Mouse (Mus musculus): ENCODE results near the gene Yeats2.
A peak's percentile ranks its signal among the peaks of the same experiment; 100 is the strongest.

Gene Yeats2

DNA sequence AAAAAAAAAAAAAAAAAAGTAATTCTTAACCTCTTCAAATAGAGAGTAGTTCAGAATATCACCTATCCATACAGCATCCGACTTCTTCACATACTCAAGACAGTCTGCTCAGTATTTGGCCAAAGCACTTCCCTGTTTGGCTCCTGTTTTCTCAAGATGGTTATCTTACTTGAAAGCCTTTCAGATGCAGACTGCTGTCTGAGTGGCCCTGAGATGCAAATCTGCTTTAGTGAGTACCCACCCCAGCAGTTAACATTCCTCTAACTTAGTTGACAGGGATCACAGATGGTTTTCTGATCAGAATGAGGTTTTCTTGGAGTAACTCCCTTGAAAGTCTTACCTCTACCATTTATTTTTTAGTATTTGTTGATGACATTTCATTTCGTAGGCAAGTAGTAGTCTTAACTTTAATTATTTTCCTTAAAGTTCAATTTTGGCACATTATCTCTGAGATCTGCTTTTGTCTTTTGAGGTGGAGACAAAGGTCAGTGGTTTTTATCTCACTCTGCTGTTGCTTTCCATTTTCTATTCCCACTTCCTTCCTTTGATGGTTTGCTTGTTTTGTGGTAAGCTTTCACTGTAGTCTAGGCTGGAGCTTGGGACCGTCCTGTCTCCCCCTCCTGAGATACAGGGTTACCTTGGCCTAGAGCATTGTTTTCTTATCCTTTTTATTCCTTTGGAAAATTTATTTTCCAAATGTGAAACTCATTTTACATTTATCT, 50.5 kb downstream of the Yeats2 start:
- DNase-seq (ENCODE audit: low spot score) = no peak

DNA sequence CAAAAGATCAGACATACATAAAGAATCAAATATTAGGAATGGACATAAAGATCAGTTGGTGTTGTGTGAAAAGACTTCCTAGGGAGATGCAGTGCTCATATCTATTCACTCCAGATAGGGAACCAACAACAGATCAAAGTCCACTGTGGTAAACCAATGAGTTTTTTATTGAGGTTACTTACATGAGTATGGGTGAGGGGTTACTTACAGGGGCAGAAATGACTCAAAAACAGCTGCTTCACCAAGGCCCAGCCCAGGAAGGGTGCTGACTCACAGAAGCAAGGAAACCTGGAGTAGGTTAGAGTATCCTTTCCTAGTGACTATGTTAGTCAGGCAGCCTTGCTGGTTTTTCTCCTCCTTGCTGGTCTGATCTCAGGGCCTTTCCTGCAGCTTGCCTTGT, 51.2 kb downstream of the Yeats2 start:
- DNase-seq (ENCODE audit: low spot score) = no peak

DNA sequence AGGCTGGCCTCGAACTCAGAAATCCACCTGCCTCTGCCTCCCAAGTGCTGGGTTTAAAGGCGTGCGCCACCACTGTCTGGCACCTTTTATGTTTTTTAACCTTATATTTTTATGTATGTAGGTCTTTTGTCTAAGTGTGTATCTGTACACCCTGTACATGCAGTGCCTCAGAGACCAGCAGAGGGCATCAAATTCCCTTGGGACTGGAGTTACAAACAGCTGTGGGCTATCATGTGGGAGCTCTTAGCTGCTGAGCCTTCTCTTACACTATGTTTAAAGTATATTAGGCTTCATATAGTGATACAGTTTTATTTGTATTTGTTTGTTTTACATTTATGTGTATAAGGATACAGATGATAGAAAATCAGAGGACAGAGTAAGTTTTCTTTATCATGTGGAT, 54.7 kb downstream of the Yeats2 start:
- no peak for DNase-seq (ENCODE audit: low spot score)

GRCm38 (mm10) chr16:20196962-20197361, 56.1 kb downstream of the Yeats2 start:
- no peak for DNase-seq (ENCODE audit: low spot score)

DNA sequence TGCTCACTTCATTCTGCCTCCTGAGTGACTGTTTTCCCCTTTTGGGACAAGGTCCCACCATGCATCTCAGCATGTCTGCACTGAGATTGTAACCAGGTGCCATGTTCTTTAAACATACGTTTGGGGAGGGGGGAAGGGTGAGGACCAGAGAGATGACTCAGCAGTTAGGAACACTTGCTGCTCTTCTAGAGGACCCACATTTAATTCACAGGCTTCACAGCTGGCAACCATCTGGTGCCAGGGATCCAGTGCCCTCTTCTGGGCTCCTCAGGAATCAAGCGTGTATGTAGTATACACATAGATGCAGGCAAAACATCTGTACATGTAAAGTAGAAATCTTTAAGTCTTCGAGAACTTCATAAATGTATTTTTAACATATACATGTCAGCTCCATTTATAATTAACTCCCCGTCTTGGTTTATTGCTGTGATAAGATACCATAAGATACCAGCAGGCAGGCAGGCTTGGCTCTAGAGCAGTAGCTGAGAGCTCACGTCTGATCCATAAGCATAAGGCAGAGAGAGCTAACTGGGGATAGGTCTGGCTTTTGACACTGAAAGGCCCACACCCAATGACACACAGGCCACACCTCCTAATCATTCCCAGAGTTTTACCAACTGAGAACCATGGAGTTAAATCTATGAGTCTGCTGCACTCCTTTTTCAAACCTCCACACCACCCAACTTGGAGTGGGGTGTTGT, 58.8 kb downstream of the Yeats2 start:
- no peak for DNase-seq (ENCODE audit: low spot score)

GRCm38 (mm10) chr16:20213591-20214226, 72.8 kb downstream of the Yeats2 start:
- DNase-seq (ENCODE audit: low spot score) = peak; percentile 34

DNA sequence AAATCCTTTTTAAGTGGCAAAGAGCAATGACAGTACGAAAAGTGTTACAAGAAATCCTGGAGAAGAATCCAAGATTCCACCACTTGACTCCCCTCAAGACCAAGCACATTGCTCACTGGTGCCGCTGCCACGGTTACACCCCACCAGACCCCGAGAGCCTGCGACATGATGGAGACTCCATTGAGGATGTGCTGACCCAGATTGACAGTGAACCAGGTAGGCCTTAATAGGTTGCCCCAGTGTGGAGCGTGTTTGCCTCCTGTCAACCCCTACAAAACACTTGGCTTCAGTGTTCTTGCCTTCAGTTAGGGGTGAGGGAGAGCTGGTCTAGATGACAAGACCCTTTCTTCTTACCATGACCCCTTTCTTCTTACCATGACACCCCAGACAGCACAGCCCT, 81.9 kb downstream of the Yeats2 start:
- no peak for DNase-seq (ENCODE audit: low spot score)

- no peak for DNase-seq (ENCODE audit: low spot score)
Observed at GRCm38 (mm10) chr16:20226676-20227075, 85.8 kb downstream of the Yeats2 start.

DNA sequence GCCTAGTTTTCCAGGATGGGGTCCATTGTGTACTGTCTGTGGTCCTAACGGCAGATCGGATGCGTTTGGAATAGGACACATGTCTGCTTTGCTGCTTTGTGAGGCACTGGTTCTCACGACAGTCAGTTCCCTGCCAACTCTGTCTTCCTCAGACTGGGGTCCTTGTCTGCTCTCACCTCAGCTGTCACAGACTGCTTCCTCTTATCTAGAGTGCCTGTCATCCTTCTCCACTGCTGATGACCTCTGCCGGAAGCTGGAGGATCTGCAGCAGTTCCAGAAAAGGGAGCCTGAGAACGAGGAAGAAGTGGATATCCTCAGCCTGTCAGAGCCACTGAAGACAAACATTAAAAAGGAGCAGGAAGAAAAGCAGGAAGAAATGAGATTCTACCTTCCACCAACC, 86.6 kb downstream of the Yeats2 start:
- DNase-seq (ENCODE audit: low spot score) = no peak

GRCm38 (mm10) chr16:20228167-20228566, 87.3 kb downstream of the Yeats2 start:
- no peak for DNase-seq (ENCODE audit: low spot score)

DNA sequence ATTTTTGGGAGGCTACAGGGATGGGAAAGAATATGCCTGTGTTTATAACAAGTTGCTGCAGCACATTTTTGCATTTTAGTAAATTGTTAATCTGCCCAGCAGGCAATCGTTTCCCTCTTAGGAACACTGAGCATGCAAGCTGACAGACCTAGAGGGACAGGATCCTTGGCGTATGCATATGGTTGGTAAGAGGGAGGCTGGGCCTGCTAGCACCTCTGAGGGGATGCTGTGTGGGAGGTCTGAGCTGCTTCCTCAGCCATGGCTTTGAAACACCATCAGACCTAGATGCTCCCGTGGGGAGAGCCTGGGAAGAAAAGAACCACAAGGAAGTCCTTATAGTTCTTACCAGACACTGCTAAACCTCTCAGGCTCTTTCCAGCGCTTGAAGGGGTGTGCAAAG, 93.5 kb downstream of the Yeats2 start:
- DNase-seq (ENCODE audit: low spot score) = no peak

DNA sequence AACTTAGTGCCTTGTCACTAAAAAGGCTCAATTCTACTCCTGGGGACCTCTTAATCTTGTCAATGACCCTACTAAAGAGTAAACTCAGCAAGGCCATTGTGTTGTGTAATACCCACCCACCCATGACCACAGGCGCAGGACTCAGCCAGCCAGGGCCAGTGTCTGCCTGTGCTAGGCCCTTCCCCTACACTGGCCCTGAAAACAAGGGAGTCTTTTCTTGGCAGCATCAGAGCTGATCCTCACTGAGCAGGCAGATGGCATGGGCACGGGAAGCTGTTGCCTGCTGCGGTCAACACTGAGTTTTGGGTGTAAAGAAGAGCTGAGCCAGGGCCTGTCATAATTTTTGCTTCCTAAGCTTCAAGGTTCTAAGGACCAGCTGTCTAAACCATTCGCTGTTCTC, 96.6 kb downstream of the Yeats2 start:
- no peak for DNase-seq (ENCODE audit: low spot score)

GRCm38 (mm10) chr16:20238646-20239045, 97.8 kb downstream of the Yeats2 start:
- no peak for DNase-seq (ENCODE audit: low spot score)

DNA sequence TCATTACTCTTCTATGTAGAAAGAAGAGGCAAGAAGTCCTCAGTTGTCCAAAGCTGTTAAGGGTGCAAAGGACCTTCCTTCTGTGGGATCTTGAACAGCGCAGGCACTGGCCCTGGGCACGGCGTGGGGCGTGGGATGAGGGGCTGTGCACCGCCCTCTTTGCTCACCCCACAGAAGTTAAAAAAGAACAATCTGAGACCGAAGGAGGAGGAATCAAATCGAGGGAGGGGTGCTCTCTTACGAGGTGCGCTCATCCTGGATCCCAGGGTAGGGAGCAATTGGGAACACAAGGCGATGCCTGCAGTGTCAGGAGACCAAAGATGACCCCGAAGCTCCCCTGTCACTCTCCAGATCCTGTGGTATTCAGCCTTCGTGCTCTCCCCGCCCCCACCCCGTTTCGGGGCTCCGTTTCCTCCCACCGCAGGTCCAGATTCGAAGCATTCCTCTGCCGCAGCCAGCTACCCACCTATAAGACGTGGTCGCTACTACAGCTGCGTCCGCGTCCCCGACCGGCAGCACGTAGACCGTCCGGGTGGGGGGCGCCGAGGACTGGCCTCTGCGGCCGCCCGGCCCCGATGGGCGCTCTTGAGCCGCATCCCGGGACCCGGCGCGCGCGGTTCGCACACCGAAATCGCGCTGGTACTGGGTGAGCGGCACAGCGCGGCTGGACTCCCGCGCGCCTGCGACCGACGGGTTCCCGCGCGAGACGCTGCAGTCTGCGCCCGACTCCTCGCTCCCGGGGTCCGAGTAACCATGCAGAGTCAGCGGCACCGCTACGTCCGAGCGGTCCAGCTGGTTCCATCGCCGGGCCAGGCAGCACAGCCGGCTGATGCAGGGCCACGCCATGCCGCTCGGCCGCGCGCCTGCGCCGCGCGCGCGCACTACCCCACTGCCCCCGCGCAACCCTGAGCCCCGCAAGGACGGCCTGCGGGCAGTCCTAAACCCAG, 99.9 kb downstream of the Yeats2 start, which contains the start of gene Map6d1:
Gene Map6d1, minus strand, starts transcription at position 891 of the 947 bp plus-strand sequence.
- DNase-seq (ENCODE audit: low spot score) = peak; percentile 17

- DNase-seq (ENCODE audit: low spot score) = no peak
Observed at GRCm38 (mm10) chr16:20247103-20247502, 106.2 kb downstream of the Yeats2 start.

- DNase-seq (ENCODE audit: low spot score) = no peak
Observed at GRCm38 (mm10) chr16:20248442-20249174, 107.7 kb downstream of the Yeats2 start.

DNA sequence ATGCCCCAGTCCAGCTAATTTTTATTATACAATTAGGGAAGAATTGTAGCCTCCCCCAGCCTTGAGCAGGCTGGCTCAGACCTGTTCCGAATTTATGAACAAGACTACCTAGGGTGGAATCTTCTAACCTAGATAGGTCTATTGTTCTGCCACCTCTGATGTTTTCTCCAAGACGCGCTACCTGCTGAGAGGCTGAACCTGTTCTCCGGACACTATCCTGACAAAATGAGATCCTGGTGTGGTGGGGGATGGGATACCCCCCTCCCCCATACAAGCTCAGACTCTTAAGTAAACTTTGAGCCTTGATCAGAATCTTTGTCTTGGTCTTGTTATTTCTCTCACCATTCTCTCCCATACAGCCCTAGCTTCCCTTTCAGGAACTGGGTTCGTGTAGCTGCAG, 117.1 kb downstream of the Yeats2 start:
- no peak for DNase-seq (ENCODE audit: low spot score)

GRCm38 (mm10) chr16:20265089-20265488, 124.2 kb downstream of the Yeats2 start:
- DNase-seq (ENCODE audit: low spot score) = no peak

- DNase-seq (ENCODE audit: low spot score) = no peak
Observed at GRCm38 (mm10) chr16:20271339-20271738, 130.5 kb downstream of the Yeats2 start.

- DNase-seq (ENCODE audit: low spot score) = no peak
Observed at GRCm38 (mm10) chr16:20272994-20273393, 132.1 kb downstream of the Yeats2 start.

DNA sequence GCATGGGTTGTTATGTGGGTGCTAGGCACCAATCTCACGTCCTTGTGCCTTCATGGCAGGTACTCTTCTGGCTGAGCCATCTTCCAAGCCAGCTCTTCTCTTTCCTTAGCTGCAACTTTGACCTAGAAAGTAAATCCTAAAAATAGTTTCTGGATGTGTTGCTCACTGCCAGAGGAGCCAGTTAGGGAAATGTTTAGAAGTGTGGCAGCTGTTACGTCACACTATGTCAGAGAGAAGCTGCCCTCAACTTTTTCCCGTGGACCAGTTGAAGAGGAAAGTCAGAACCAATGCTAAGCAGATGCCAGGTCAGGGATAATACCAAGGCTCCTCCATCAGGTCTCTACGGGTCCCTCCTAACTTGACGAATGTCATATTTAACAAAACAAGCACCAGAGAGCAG, 138.5 kb downstream of the Yeats2 start:
- no peak for DNase-seq (ENCODE audit: low spot score)

All from urinary bladder, postnatal 25 days (tissue).